Mouse (Mus musculus) CH12.LX (cell line): ENCODE measurements around the gene Esr2. TPM values are rescaled to one million over a fixed set of nuclear protein-coding genes. Genes with fewer than 3 reads are reported as not detected.

ENCODE experiments used
- DNase-seq: peaks from one replicate; pipeline ENCODE4 v3.0.0-alpha.2; 2013; ENCODE audit errors: extremely low read depth
- H3K27ac ChIP-seq: 2 replicates; pipeline ENCODE4 v1.5.1; 2012; ENCODE audit warnings: low read depth, mild to moderate bottlenecking, control low read depth, moderate library complexity; ENCODE audit not compliant: insufficient read depth
- H3K27me3 ChIP-seq: replicated peaks from 2 replicates; pipeline ENCODE3; 2012; ENCODE audit warnings: inconsistent platforms
- H3K36me3 ChIP-seq, 2 experiments: replicated peaks in 1 of 2; 2 replicates each; pipeline versions ENCODE3 to v1.6.1; 2012; ENCODE audit warnings: inconsistent platforms in 1 of 2, low read length in 1 of 2, mild to moderate bottlenecking in 1 of 2, mixed read lengths in 1 of 2, moderate library complexity in 1 of 2; ENCODE audit not compliant: control insufficient read depth in 1 of 2, insufficient read depth in 1 of 2
- H3K4me1 ChIP-seq, 2 experiments: 2 replicates each; pipeline ENCODE4 v1.6.1; 2012; ENCODE audit warnings: inconsistent platforms in 1 of 2, moderate library complexity in 1 of 2; ENCODE audit not compliant: insufficient read depth in 2 of 2, control insufficient read depth in 1 of 2
- H3K4me2 ChIP-seq: 2 replicates; pipeline ENCODE4 v1.6.1; 2012; ENCODE audit warnings: low read depth, mild to moderate bottlenecking, control low read depth; ENCODE audit not compliant: poor library complexity, insufficient read depth, severe bottlenecking
- H3K4me3 ChIP-seq, 3 experiments: fragments of 150-350 bp in 1 of 3; sonication (generic) in 1 of 3; replicated peaks in 1 of 3; 2 replicates each; pipeline versions ENCODE3 to v1.5.1; 2011 to 2012; ENCODE audit warnings: low read depth in 2 of 3, low read length in 2 of 3, mild to moderate bottlenecking in 2 of 3, moderate library complexity in 2 of 3, control low read depth in 1 of 3, improper control_type of control experiment in 1 of 3, inconsistent platforms in 1 of 3, mixed read lengths in 1 of 3; ENCODE audit not compliant: poor library complexity in 1 of 3
- H3K79me2 ChIP-seq: replicated peaks from 2 replicates; pipeline ENCODE4 v1.6.1; 2012; ENCODE audit warnings: mild to moderate bottlenecking, moderate library complexity; ENCODE audit not compliant: control insufficient read depth, poor library complexity, insufficient read depth, severe bottlenecking; ENCODE audit errors: extremely low read depth
- H3K9ac ChIP-seq: 2 replicates; pipeline ENCODE4 v1.6.1; 2012; ENCODE audit warnings: low read depth, mild to moderate bottlenecking, control low read depth, moderate library complexity; ENCODE audit not compliant: insufficient read depth
- H3K9me3 ChIP-seq: replicated peaks from 2 replicates; pipeline ENCODE3; 2012; ENCODE audit warnings: low read length, inconsistent platforms, mixed read lengths
- BHLHE40 ChIP-seq: IDR thresholded peaks from 2 replicates; pipeline ENCODE4 v1.6.1; 2011; ENCODE audit warnings: mild to moderate bottlenecking, low read depth, low read length, improper control_type of control experiment
- CTCF ChIP-seq, 2 experiments: IDR thresholded peaks in 1 of 2; conservative IDR thresholded peaks in 1 of 2; 2 replicates each; pipeline ENCODE4 v1.5.1; 2011 to 2012; ENCODE audit warnings: low read depth in 2 of 2, low read length in 2 of 2, improper control_type of control experiment in 1 of 2, inconsistent platforms in 1 of 2, mild to moderate bottlenecking in 1 of 2, moderate library complexity in 1 of 2
- ELF1 ChIP-seq: IDR thresholded peaks from 2 replicates; pipeline ENCODE4 v1.6.1; 2014; ENCODE audit warnings: low read depth, mild to moderate bottlenecking, inconsistent platforms, low read length, improper control_type of control experiment
- ETS1 ChIP-seq: conservative IDR thresholded peaks from 2 replicates; pipeline ENCODE4 v1.6.1; 2012; ENCODE audit warnings: low read depth, mild to moderate bottlenecking, inconsistent platforms, low read length, improper control_type of control experiment, moderate library complexity
- HCFC1 ChIP-seq: IDR thresholded peaks from 2 replicates; pipeline ENCODE4 v1.6.1; 2012; ENCODE audit warnings: low read depth, mild to moderate bottlenecking, inconsistent platforms, low read length, improper control_type of control experiment
- IRF4 ChIP-seq: IDR thresholded peaks from 2 replicates; pipeline ENCODE4 v1.6.1; 2014; ENCODE audit warnings: low read depth, mild to moderate bottlenecking, inconsistent platforms, low read length, improper control_type of control experiment
- JUN ChIP-seq: IDR thresholded peaks from 2 replicates; pipeline ENCODE4 v1.6.1; 2011; ENCODE audit warnings: low read depth, mild to moderate bottlenecking, low read length, improper control_type of control experiment, moderate library complexity; ENCODE audit not compliant: insufficient read depth
- MXI1 ChIP-seq: IDR thresholded peaks from 2 replicates; pipeline ENCODE4 v1.6.1; 2011; ENCODE audit warnings: mild to moderate bottlenecking, low read depth, low read length, improper control_type of control experiment
- NELFE ChIP-seq: IDR thresholded peaks from 2 replicates; pipeline ENCODE4 v1.6.1; 2011; ENCODE audit warnings: low read depth, low read length, improper control_type of control experiment
- NRF1 ChIP-seq: IDR thresholded peaks from 2 replicates; pipeline ENCODE4 v1.6.1; 2014; ENCODE audit warnings: low read depth, mild to moderate bottlenecking, inconsistent platforms, low read length, improper control_type of control experiment, moderate library complexity
- PAX5 ChIP-seq: IDR thresholded peaks from 2 replicates; pipeline ENCODE4 v1.6.1; 2012; ENCODE audit warnings: low read length, inconsistent platforms, mixed read lengths
- POLR2AphosphoS2 ChIP-seq: IDR thresholded peaks from 2 replicates; pipeline ENCODE4 v1.6.1; 2011; ENCODE audit warnings: low read depth, low read length, improper control_type of control experiment
- RCOR1 ChIP-seq: conservative IDR thresholded peaks from 2 replicates; pipeline ENCODE4 v1.6.1; 2012; ENCODE audit warnings: low read depth, mild to moderate bottlenecking, inconsistent platforms, low read length, improper control_type of control experiment
- SIN3A ChIP-seq: IDR thresholded peaks from 2 replicates; pipeline ENCODE4 v1.6.1; 2012; ENCODE audit warnings: low read length, improper control_type of control experiment, inconsistent platforms
- SMC3 ChIP-seq: IDR thresholded peaks from 2 replicates; pipeline ENCODE4 v1.6.1; 2011; ENCODE audit warnings: low read depth, low read length, improper control_type of control experiment
- TBP ChIP-seq: conservative IDR thresholded peaks from 2 replicates; pipeline ENCODE4 v1.6.1; 2011; ENCODE audit warnings: low read depth, low read length, improper control_type of control experiment
- TCF12 ChIP-seq: IDR thresholded peaks from 2 replicates; pipeline ENCODE4 v1.6.1; 2014; ENCODE audit warnings: low read depth, mild to moderate bottlenecking, inconsistent platforms, low read length, improper control_type of control experiment
- UBTF ChIP-seq: IDR thresholded peaks from 2 replicates; pipeline ENCODE4 v1.6.1; 2012; ENCODE audit warnings: low read depth, mild to moderate bottlenecking, inconsistent platforms, low read length, improper control_type of control experiment, moderate library complexity
- USF2 ChIP-seq: conservative IDR thresholded peaks from 2 replicates; pipeline ENCODE4 v1.6.1; 2011; ENCODE audit warnings: low read depth, low read length, improper control_type of control experiment
- ZC3H11A ChIP-seq: IDR thresholded peaks from 2 replicates; pipeline ENCODE4 v1.6.1; 2012; ENCODE audit warnings: low read depth, mild to moderate bottlenecking, inconsistent platforms, low read length, improper control_type of control experiment
- dilution Hi-C: fragments of 300-500 bp; cut with MboI; formaldehyde crosslinking; loops from 2 replicates; pipeline ENCODE4 v1.14.3; 2020; ENCODE audit warnings: low sequenced_read_pairs; ENCODE audit not compliant: extremely low pct_unique_long_range_greater_than_20kb, extremely low pct_ligation_motif_present
- in situ Hi-C: fragments of 300-500 bp; cut with MboI; formaldehyde crosslinking; loops from 3 replicates; pipeline ENCODE4 v1.14.3; 2019; ENCODE audit warnings: low sequenced_read_pairs, low pct_ligation_motif_present, low pct_unique_long_range_greater_than_20kb, mixed read lengths
- polyA plus RNA-seq: library from polyadenylated mRNA; unstranded; fragments of >175 nt; gene quantifications from 2 replicates; pipeline ENCODE4 v1.2.1, GENCODE M21; 2012; ENCODE audit warnings: low read depth; ENCODE audit not compliant: insufficient read length
- total RNA-seq, 2 experiments: library from RNA; depleted of rRNA; stranded (reverse); fragments of 300-350 nt in 1 of 2; fragments of >200 nt in 1 of 2; gene quantifications; 2 replicates each; pipeline ENCODE4 v1.2.3; 2012 to 2014

The Esr2 gene
- total and polyA plus RNA-seq, 3 experiments: 0.04 TPM; not detected in 2

DNA sequence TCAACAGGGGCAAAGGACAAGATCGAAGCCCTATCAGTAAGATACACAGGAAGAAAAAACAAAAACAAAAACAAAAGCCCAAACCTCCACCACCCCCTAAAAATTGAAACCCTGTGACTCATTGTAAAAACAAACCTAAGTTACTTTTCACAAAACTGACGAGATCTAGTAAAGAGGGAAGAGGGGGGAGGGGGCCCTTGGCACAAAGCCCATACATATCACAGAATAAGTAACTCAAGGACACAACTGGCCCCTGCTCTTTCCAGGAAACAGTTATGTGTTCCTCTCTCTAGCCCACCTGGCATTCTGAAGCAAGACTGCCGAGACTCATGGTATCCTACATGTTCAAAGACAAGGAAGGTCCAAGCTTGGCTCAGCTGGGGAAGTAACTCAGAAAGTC lies 48.8 kb downstream of the Esr2 start:
- no peaks in the 10 kb centered on the region for H3K27me3 ChIP-seq
- in situ Hi-C loops (loop anchor here (10.0 kb wide), 1 partner anchor 104 kb away; no protein-coding TSS in a partner anchor), dilution Hi-C loops (no loop called here)
- H3K9me3 ChIP-seq: no peaks in the 10 kb centered on the region
- no peak overlapping the region for H3K9ac ChIP-seq
- H3K27ac ChIP-seq: no peak overlapping the region
- no peak overlapping the region for H3K4me3 ChIP-seq
- no peak for DNase-seq
- no peak for TF ChIP-seq TBP
- TF ChIP-seq USF2: no peak
- TF ChIP-seq SMC3: no peak
- TF ChIP-seq RCOR1: no peak
- TF ChIP-seq JUN: no peak
- TF ChIP-seq SIN3A: no peak
- TF ChIP-seq ELF1: no peak
- no peak for TF ChIP-seq ETS1
- TF ChIP-seq IRF4: no peak
- no peak for TF ChIP-seq PAX5
- peaks cover 0 to 6% of the 10 kb centered on the region in 2 experiments; a peak in 2 of 4 replicates for H3K4me1 ChIP-seq
- no peaks in the 10 kb centered on the region for H3K79me2 ChIP-seq
- H3K4me2 ChIP-seq: no peak overlapping the region
- H3K36me3 ChIP-seq: no peaks in the 10 kb centered on the region

DNA sequence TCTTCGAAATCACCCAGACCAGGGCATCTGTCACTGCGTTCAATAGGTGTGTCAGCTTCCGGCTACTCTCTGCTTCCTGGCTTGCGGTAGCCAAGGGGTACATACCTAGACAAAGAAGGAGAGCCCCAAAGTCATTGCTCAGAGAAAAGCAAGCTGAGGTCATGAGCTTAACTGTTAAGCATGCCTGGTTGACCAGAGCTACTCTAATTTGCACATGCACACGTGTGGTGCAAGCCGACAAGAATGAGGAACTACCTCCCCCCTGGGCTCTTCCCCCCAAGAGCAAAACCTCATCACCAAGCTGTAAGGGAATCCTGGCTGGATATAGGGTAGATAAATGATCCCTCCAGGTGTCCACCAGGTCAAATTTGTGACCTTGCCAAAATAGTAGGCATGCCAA lies 53.8 kb downstream of the Esr2 start:
- no peaks in the 10 kb centered on the region for H3K27me3 ChIP-seq
- dilution Hi-C loops (no loop called here), in situ Hi-C loops (loop anchor here (5.0 to 10.0 kb wide), 2 partner anchors 36 to 98 kb away; no protein-coding TSS in a partner anchor)
- peak; percentile 27 for DNase-seq
- no peak overlapping the region for H3K4me3 ChIP-seq
- H3K36me3 ChIP-seq: no peaks in the 10 kb centered on the region
- H3K9ac ChIP-seq: no peak overlapping the region
- H3K79me2 ChIP-seq: no peaks in the 10 kb centered on the region
- no peak for TF ChIP-seq NRF1
- TF ChIP-seq HCFC1: no peak
- TF ChIP-seq CTCF (conservative IDR thresholded peaks at IDR 0.05 in 1 of 2, IDR thresholded peaks at IDR 0.05 in 1 of 2; ENCODE audit: low read depth in 2 of 2, low read length in 2 of 2): no peak
- TF ChIP-seq ZC3H11A: no peak
- TF ChIP-seq TCF12: no peak
- TF ChIP-seq ELF1: no peak
- no peak for TF ChIP-seq NELFE
- no peak for TF ChIP-seq MXI1
- TF ChIP-seq BHLHE40: peak; percentile 89
- TF ChIP-seq UBTF: no peak
- TF ChIP-seq POLR2AphosphoS2: no peak
- TF ChIP-seq ETS1: peak; percentile 41; the same call in 1 of the 2 replicates
- TF ChIP-seq RCOR1: no peak
- peaks cover 5 to 21% of the 10 kb centered on the region in 2 experiments for H3K4me1 ChIP-seq
- no peaks in the 10 kb centered on the region for H3K9me3 ChIP-seq
- H3K27ac ChIP-seq: no peak overlapping the region
- no peak overlapping the region for H3K4me2 ChIP-seq
